Mouse (Mus musculus) hindbrain, embryonic 16.5 days (tissue): Measurements from ENCODE around the gene Tlr7. TPM values are rescaled to one million over a fixed set of nuclear protein-coding genes. Genes with fewer than 3 reads are reported as not detected.
"Not testable (repeated sequence)": the region's sequence is repeated elsewhere in the genome, so short reads cannot be mapped to it uniquely, and the experiment has no call there.

ENCODE experiments used
- ATAC-seq: fragments of 200-750 bp; cut with Nextera tagmentation; 2 replicates; pipeline ENCODE4 v1.8.0; 2017; ENCODE audit warnings: moderate TSS enrichment, moderate library complexity
- H3K27ac ChIP-seq: fragments of 300-500 bp; sonication (generic); 2 replicates; pipeline ENCODE4 v1.5.1; 2014; ENCODE audit warnings: low read depth, mild to moderate bottlenecking, control low read depth, low read length, moderate library complexity
- H3K27me3 ChIP-seq: fragments of 300-500 bp; sonication (generic); replicated peaks from 2 replicates; pipeline ENCODE4 v1.6.1; 2014; ENCODE audit warnings: low read length; ENCODE audit not compliant: control insufficient read depth, insufficient read depth
- H3K36me3 ChIP-seq: fragments of 300-500 bp; sonication (generic); 2 replicates; pipeline ENCODE4 v1.6.1; 2014; ENCODE audit warnings: mild to moderate bottlenecking, low read length, moderate library complexity, mixed read lengths; ENCODE audit not compliant: control insufficient read depth, insufficient read depth
- H3K4me1 ChIP-seq: fragments of 300-500 bp; sonication (generic); 2 replicates; pipeline ENCODE4 v1.6.1; 2014; ENCODE audit warnings: low read depth, low read length; ENCODE audit not compliant: control insufficient read depth, insufficient read depth
- H3K4me2 ChIP-seq: fragments of 300-500 bp; sonication (generic); 2 replicates; pipeline ENCODE4 v1.6.1; 2014; ENCODE audit warnings: mild to moderate bottlenecking, low read length, control low read depth, moderate library complexity
- H3K4me3 ChIP-seq: fragments of 300-500 bp; sonication (generic); 2 replicates; pipeline ENCODE4 v1.5.1; 2014; ENCODE audit warnings: mild to moderate bottlenecking, low read length, control low read depth, moderate library complexity
- H3K9ac ChIP-seq: fragments of 300-500 bp; sonication (generic); 2 replicates; pipeline ENCODE4 v1.6.1; 2014; ENCODE audit warnings: low read depth, mild to moderate bottlenecking, control low read depth, low read length, moderate library complexity
- H3K9me3 ChIP-seq: fragments of 300-500 bp; sonication (generic); 2 replicates; pipeline ENCODE4 v1.6.1; 2014; ENCODE audit warnings: mild to moderate bottlenecking, low read length, moderate library complexity; ENCODE audit not compliant: control insufficient read depth
- WGBS: fragments of 180-500 bp; shearing (Covaris S2); extraction: QIAGEN DNeasy Blood & Tissue Kit; methylation state at CpG from one replicate; pipeline ENCODE4 v1.1.7; 2014; 5-methylcytosine and 5-hydroxymethylcytosine counted together
- polyA plus RNA-seq: library from polyadenylated mRNA; unstranded; fragments of >200 nt; fragmentation: Nextera tagmentation; extraction: Ambion mirVana; gene quantifications from 2 replicates; pipeline ENCODE4 v1.2.1, GENCODE M21; 2015

Tlr7 gene
- 0.25 and 0.67 TPM in 2 replicates for polyA plus RNA-seq

GRCm38 (mm10) chrX:167330399-167330798 lies at the start of gene Tlr7:
Gene Tlr7 (minus strand): TSS chrX:167330558.
- no peak within 1 kb of the TSS for H3K27ac ChIP-seq
- WGBS = 83% methylated on average over 6 of the region's 6 CpGs

DNA sequence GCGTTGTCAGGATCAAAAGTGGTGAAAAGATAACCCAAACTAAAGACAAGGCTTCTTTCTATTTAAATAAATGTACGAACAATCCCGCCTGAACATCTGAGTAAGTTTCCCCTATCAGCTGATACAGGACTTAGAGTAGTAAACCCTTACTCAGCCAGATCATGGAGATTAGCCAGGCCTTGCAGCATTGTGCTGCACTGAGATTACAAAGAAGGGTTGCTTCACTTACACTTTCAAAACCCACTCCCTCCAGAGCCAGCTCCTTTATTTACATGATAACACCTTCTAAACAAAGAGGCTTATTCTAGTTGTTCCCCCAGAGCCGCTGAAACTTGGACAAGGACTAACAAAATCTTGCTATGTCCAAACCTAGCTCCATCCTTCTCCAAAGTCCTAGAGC lies 49.7 kb upstream of the Tlr7 start:
- peaks cover 15% of the 10 kb centered on the region for H3K27me3 ChIP-seq
- H3K9ac ChIP-seq = no peak overlapping the region
- ATAC-seq = no peak
- no peak overlapping the region for H3K4me3 ChIP-seq
- WGBS = 52% methylated on average over 4 of the region's 4 CpGs
- H3K36me3 ChIP-seq = no peaks in the 10 kb centered on the region
- H3K27ac ChIP-seq = no peak overlapping the region
- H3K4me2 ChIP-seq = no peak overlapping the region
- H3K9me3 ChIP-seq = no peaks in the 10 kb centered on the region
- H3K4me1 ChIP-seq = no peaks in the 10 kb centered on the region

More at GRCm38 (mm10) chrX:167330399-167330798, at the start of gene Tlr7:
- no peaks in the 10 kb centered on the region for H3K4me1 ChIP-seq
- no peaks in the 10 kb centered on the region for H3K36me3 ChIP-seq
- no peaks in the 10 kb centered on the region for H3K9me3 ChIP-seq
- no peak for ATAC-seq
- no peak within 1 kb of the TSS for H3K9ac ChIP-seq
- H3K4me2 ChIP-seq = no peak within 1 kb of the TSS
- H3K4me3 ChIP-seq = no peak within 1 kb of the TSS
- peaks cover 2% of the 10 kb centered on the region; the same call in 1 of the 2 replicates for H3K27me3 ChIP-seq

GRCm38 (mm10) chrX:167361231-167361630 lies 30.9 kb upstream of the Tlr7 start:
- not testable (repeated sequence) for H3K27ac ChIP-seq, H3K4me1 ChIP-seq, H3K9me3 ChIP-seq, H3K4me2 ChIP-seq, H3K4me3 ChIP-seq, H3K9ac ChIP-seq, H3K27me3 ChIP-seq, ATAC-seq, H3K36me3 ChIP-seq
- 88% methylated on average over 3 of the region's 3 CpGs for WGBS

DNA sequence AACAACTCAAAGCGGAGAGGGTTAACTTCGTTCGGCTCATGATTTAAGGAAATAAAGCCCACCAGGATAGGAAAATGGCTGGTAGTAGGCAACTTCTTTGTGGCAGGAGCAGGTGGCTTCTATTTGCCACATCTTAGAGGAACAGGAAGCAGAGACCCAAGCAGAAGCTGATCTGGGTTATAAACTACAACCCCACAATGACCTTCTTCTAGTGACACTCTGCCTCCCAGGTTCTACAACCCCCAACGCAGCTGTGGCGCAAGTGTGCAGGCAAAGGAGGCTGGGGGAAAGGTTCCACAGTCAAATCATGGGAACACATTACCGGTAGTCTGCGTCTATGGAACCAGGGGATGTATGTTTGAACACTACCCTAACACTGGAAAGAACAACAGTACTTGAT lies 29.3 kb upstream of the Tlr7 start:
- Histone ChIP-seq H3K27me3 (no peaks in the 10 kb centered on the region; the same call in 1 of the 2 replicates), H3K27ac (no peak overlapping the region), H3K4me2 (no peak overlapping the region), H3K4me1 (no peaks in the 10 kb centered on the region), H3K9me3 (no peaks in the 10 kb centered on the region), H3K9ac (no peak overlapping the region), H3K4me3 (no peak overlapping the region), H3K36me3 (no peaks in the 10 kb centered on the region)
- 93% methylated on average over 7 of the region's 7 CpGs for WGBS
- no peak for ATAC-seq

GRCm38 (mm10) chrX:167357415-167357814 lies 27.1 kb upstream of the Tlr7 start:
- WGBS = 74% methylated on average over 2 of the region's 2 CpGs
- Histone ChIP-seq H3K9ac (no peak overlapping the region), H3K4me2 (no peak overlapping the region), H3K9me3 (no peaks in the 10 kb centered on the region), H3K4me1 (no peaks in the 10 kb centered on the region), H3K36me3 (no peaks in the 10 kb centered on the region), H3K27ac (no peak overlapping the region), H3K27me3 (no peaks in the 10 kb centered on the region), H3K4me3 (no peak overlapping the region)
- ATAC-seq = no peak

GRCm38 (mm10) chrX:167355965-167356364 lies 25.6 kb upstream of the Tlr7 start:
- H3K27me3 ChIP-seq = no peaks in the 10 kb centered on the region
- no peak overlapping the region for H3K4me3 ChIP-seq
- H3K9me3 ChIP-seq = no peaks in the 10 kb centered on the region
- H3K36me3 ChIP-seq = no peaks in the 10 kb centered on the region
- WGBS = 93% methylated on average over 3 of the region's 3 CpGs
- no peak overlapping the region for H3K9ac ChIP-seq
- no peak overlapping the region for H3K27ac ChIP-seq
- H3K4me1 ChIP-seq = no peaks in the 10 kb centered on the region
- no peak overlapping the region for H3K4me2 ChIP-seq
- ATAC-seq = no peak

- no peak overlapping the region for H3K27ac ChIP-seq
- no peak for ATAC-seq
- H3K9ac ChIP-seq = no peak overlapping the region
- H3K9me3 ChIP-seq = no peaks in the 10 kb centered on the region
- no peak overlapping the region for H3K4me2 ChIP-seq
- H3K4me3 ChIP-seq = no peak overlapping the region
- H3K36me3 ChIP-seq = no peaks in the 10 kb centered on the region
- no peaks in the 10 kb centered on the region for H3K4me1 ChIP-seq
- WGBS = 85% methylated on average over 2 of the region's 2 CpGs
- no peaks in the 10 kb centered on the region for H3K27me3 ChIP-seq
Observed at GRCm38 (mm10) chrX:167353617-167354016, 23.3 kb upstream of the Tlr7 start.

DNA sequence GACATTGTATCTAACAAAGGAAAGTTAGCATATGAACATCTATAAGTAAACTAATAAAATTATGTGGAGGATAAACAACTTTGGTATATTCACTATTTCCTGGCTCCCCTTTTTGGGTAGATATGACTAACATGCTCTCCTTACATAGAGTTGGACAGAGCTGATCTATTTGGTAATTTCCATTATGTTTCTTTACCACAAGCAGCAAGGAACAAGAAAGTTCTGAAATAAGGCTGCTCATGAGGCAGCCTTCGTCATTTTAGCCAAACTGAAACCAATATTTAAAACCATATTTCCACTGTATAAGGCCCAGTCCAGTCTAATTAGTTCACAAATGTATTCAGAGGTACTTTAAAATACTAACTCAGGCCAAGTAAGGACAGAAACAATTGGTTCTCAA lies 16.1 kb upstream of the Tlr7 start:
- no peak overlapping the region for H3K4me3 ChIP-seq
- 89% methylated on average over 1 of the region's 1 CpGs for WGBS
- no peaks in the 10 kb centered on the region for H3K4me1 ChIP-seq
- H3K27ac ChIP-seq = no peak overlapping the region
- H3K9ac ChIP-seq = no peak overlapping the region
- ATAC-seq = no peak
- no peaks in the 10 kb centered on the region for H3K9me3 ChIP-seq
- no peak overlapping the region for H3K4me2 ChIP-seq
- no peaks in the 10 kb centered on the region for H3K36me3 ChIP-seq
- H3K27me3 ChIP-seq = 0 out of 2 replicates have a peak, but pooled peaks cover 2% of the 10 kb centered on the region

DNA sequence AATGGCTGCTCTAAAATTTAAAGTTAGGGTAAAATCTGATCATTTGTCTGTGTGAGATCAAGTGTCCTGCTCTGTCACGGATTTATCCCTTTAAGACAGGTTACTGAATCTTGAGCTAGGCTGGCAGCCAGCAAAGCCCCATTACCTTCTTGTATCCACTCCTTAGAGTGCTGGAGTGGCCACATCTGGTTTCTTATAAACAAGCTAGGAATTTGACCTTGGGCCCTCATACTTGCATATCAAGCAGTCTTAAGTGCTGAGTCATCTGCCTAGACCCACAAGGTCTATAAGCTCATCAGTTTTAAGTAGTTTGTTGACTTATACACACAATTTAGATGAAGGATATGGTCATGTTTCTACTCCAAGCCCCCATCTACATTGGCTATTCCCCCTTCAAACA lies 14.0 kb upstream of the Tlr7 start:
- 88% methylated on average over 1 of the region's 1 CpGs for WGBS
- no peak for ATAC-seq
- Histone ChIP-seq H3K27me3 (0 out of 2 replicates have a peak, but pooled peaks cover 4% of the 10 kb centered on the region), H3K4me3 (no peak overlapping the region), H3K4me1 (no peaks in the 10 kb centered on the region), H3K4me2 (no peak overlapping the region), H3K9ac (no peak overlapping the region), H3K36me3 (no peaks in the 10 kb centered on the region), H3K27ac (no peak overlapping the region), H3K9me3 (no peaks in the 10 kb centered on the region)

GRCm38 (mm10) chrX:167341811-167342210 lies 11.5 kb upstream of the Tlr7 start:
- WGBS = 87% methylated on average over 3 of the region's 3 CpGs
- H3K4me2 ChIP-seq = no peak overlapping the region
- H3K27me3 ChIP-seq = 0 out of 2 replicates have a peak, but pooled peaks cover 4% of the 10 kb centered on the region
- H3K4me1 ChIP-seq = no peaks in the 10 kb centered on the region
- H3K36me3 ChIP-seq = no peaks in the 10 kb centered on the region
- ATAC-seq = no peak
- no peak overlapping the region for H3K4me3 ChIP-seq
- no peak overlapping the region for H3K27ac ChIP-seq
- no peak overlapping the region for H3K9ac ChIP-seq
- H3K9me3 ChIP-seq = no peaks in the 10 kb centered on the region
